Mouse (Mus musculus): ENCODE measurements around the gene Smok3c.

DNA sequence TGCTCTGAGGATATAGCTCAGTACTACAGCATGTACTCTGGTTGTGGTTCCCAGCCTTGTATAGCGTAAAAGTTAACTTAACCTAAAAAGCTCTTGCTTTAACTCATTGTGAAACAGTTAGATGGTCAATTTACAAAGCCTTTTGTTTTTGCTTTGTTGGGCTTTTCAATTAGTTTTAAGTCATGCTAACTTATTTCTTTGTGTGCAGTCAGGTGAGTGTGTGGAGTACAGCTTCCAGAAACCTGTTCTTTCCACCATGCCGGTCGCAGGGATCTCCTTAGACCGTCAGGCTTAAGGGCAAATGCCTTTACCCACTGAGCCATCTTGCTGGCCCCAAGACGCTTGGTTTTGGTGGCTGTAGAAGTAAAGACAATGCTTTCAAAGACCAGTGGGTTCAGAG lies 37.7 kb downstream of the Smok3c start:
- TF ChIP-seq POLR2A (IDR thresholded peaks at IDR 0.05; ENCODE audit: insufficient read depth, low read depth, low read length) (no peak), EP300 (IDR thresholded peaks at IDR 0.05; ENCODE audit: insufficient read depth, low read depth, low read length) (no peak)
